Mouse (Mus musculus) heart, postnatal 0 days (tissue): ENCODE measurements around the gene Chst5. TPM values are rescaled to one million over a fixed set of nuclear protein-coding genes. Genes with fewer than 3 reads are reported as not detected.

Experiments
- ATAC-seq: fragments of 200-750 bp; cut with Nextera tagmentation; 2 replicates; pipeline ENCODE4 v1.8.0; 2017; ENCODE audit warnings: low read depth, moderate number of reproducible peaks, moderate library complexity; ENCODE audit not compliant: insufficient read depth
- DNase-seq: peaks from one replicate; pipeline ENCODE4 v3.0.0-alpha.2; 2016; ENCODE audit warnings: low spot score
- H3K27ac ChIP-seq: fragments of 300-500 bp; sonication (generic); 2 replicates; pipeline ENCODE4 v1.5.1; 2014; ENCODE audit warnings: low read depth, mild to moderate bottlenecking
- H3K27me3 ChIP-seq: fragments of 300-500 bp; sonication (generic); 2 replicates; pipeline ENCODE4 v1.6.1; 2014; ENCODE audit warnings: low read length, mixed read lengths; ENCODE audit not compliant: control insufficient read depth, insufficient read depth
- H3K36me3 ChIP-seq: fragments of 300-500 bp; sonication (generic); replicated peaks from 2 replicates; pipeline ENCODE4 v1.6.1; 2014; ENCODE audit warnings: low read length, mixed read lengths; ENCODE audit not compliant: control insufficient read depth, insufficient read depth
- H3K4me1 ChIP-seq: fragments of 300-500 bp; sonication (generic); 2 replicates; pipeline ENCODE4 v1.6.1; 2014; ENCODE audit warnings: antibody characterized with exemption; ENCODE audit not compliant: control insufficient read depth, insufficient read depth
- H3K4me2 ChIP-seq: fragments of 300-500 bp; sonication (generic); 2 replicates; pipeline ENCODE4 v1.6.1; 2014; ENCODE audit warnings: low read depth, mild to moderate bottlenecking, low read length, moderate library complexity
- H3K4me3 ChIP-seq: fragments of 300-500 bp; sonication (generic); 2 replicates; pipeline ENCODE4 v1.5.1; 2014; ENCODE audit warnings: low read depth, low read length
- H3K9ac ChIP-seq: fragments of 300-500 bp; sonication (generic); replicated peaks from 2 replicates; pipeline ENCODE4 v1.6.1; 2014; ENCODE audit warnings: low read depth, low read length, mixed read lengths
- H3K9me3 ChIP-seq: fragments of 300-500 bp; sonication (generic); replicated peaks from 2 replicates; pipeline ENCODE4 v1.6.1; 2016; ENCODE audit warnings: low read length; ENCODE audit not compliant: control insufficient read depth
- CTCF ChIP-seq: IDR thresholded peaks from 2 replicates; pipeline ENCODE4 v1.5.1; 2016; ENCODE audit warnings: antibody characterized with exemption, control low read depth, low read depth
- EP300 ChIP-seq: IDR thresholded peaks from 2 replicates; pipeline ENCODE4 v1.6.1; 2016; ENCODE audit warnings: antibody characterized with exemption, low read depth
- WGBS: fragments of 180-500 bp; shearing (Covaris S2); extraction: QIAGEN DNeasy Blood & Tissue Kit; methylation state at CpG from one replicate; pipeline ENCODE4 v1.1.7; 2014; 5-methylcytosine and 5-hydroxymethylcytosine counted together
- polyA plus RNA-seq: library from polyadenylated mRNA; unstranded; fragments of >200 nt; fragmentation: Nextera tagmentation; extraction: Ambion mirVana; gene quantifications from 2 replicates; pipeline ENCODE4 v1.2.1, GENCODE M21; 2015
- total RNA-seq: library from RNA; depleted of rRNA; stranded (reverse); fragments of >200 nt; gene quantifications from 2 replicates; pipeline ENCODE4 v1.2.3, GENCODE M21; 2014; ENCODE audit warnings: low replicate concordance

Gene Chst5
- total and polyA plus RNA-seq, 2 experiments from 2014 or later: not detected

- DNase-seq (peak; percentile 62), ATAC-seq (peak; percentile 45; the same call in 1 of the 2 replicates)
- WGBS: 0% methylated on average over 2 of the region's 2 CpGs
- Histone ChIP-seq H3K4me1 (no peaks in the 10 kb centered on the region), H3K36me3 (no peaks in the 10 kb centered on the region), H3K4me3 (no peak overlapping the region), H3K9me3 (0 out of 2 replicates have a peak, but pooled peaks cover 3% of the 10 kb centered on the region), H3K9ac (no peak overlapping the region), H3K4me2 (no peak overlapping the region), H3K27ac (no peak overlapping the region), H3K27me3 (no peaks in the 10 kb centered on the region)
- TF ChIP-seq CTCF (peak; percentile 84), EP300 (no peak)
These were observed 28.7 kb downstream of the Chst5 start for GRCm38 (mm10) chr8:111881591-111881990.

- no peak for DNase-seq
- no peak overlapping the region for H3K27ac ChIP-seq
These were observed 32.5 kb downstream of the Chst5 start for GRCm38 (mm10) chr8:111877711-111878110.

GRCm38 (mm10) chr8:111876355-111876948 lies 33.8 kb downstream of the Chst5 start, which contains the start of gene Tmem170:
Gene Tmem170 (minus strand): TSS chr8:111876750.
- H3K9ac ChIP-seq: peak within 1 kb of the TSS; percentile 78
- peak within 1 kb of the TSS; percentile 97 for H3K4me2 ChIP-seq
- peak within 1 kb of the TSS; percentile 81 for H3K27ac ChIP-seq
- H3K9me3 ChIP-seq: 0 out of 2 replicates have a peak, but pooled peaks cover 3% of the 10 kb centered on the region
- DNase-seq: peak; percentile 97
- peak; percentile 99 for ATAC-seq
- no peaks in the 10 kb centered on the region for H3K4me1 ChIP-seq
- peak within 1 kb of the TSS; percentile 96 for H3K4me3 ChIP-seq
- H3K27me3 ChIP-seq: no peaks in the 10 kb centered on the region
- under 1% methylated on average over 41 of the region's 53 CpGs for WGBS
- no peaks in the 10 kb centered on the region for H3K36me3 ChIP-seq
- TF ChIP-seq EP300 (no peak), CTCF (peak; percentile 98)

More at GRCm38 (mm10) chr8:111877711-111878110, 32.5 kb downstream of the Chst5 start:
- TF ChIP-seq EP300 (no peak), CTCF (no peak)
- Histone ChIP-seq H3K4me1 (no peaks in the 10 kb centered on the region), H3K9me3 (0 out of 2 replicates have a peak, but pooled peaks cover 3% of the 10 kb centered on the region), H3K36me3 (no peaks in the 10 kb centered on the region), H3K4me2 (no peak overlapping the region), H3K4me3 (no peak overlapping the region), H3K27me3 (no peaks in the 10 kb centered on the region), H3K9ac (no peak overlapping the region)
- ATAC-seq: no peak
- WGBS: 72% methylated on average over 9 of the region's 9 CpGs

- WGBS: 22% methylated on average over 9 of the region's 9 CpGs
- DNase-seq (no peak), ATAC-seq (no peak)
- peak overlapping the region; percentile 78 for H3K9ac ChIP-seq
- H3K4me1 ChIP-seq: no peaks in the 10 kb centered on the region
- peak overlapping the region; percentile 96 for H3K4me3 ChIP-seq
- H3K27ac ChIP-seq: peak overlapping the region; percentile 81
- H3K27me3 ChIP-seq: no peaks in the 10 kb centered on the region
- H3K9me3 ChIP-seq: 0 out of 2 replicates have a peak, but pooled peaks cover 3% of the 10 kb centered on the region
- H3K4me2 ChIP-seq: peak overlapping the region; percentile 97
- TF ChIP-seq CTCF (no peak), EP300 (no peak)
- no peaks in the 10 kb centered on the region for H3K36me3 ChIP-seq
These were observed 34.5 kb downstream of the Chst5 start for GRCm38 (mm10) chr8:111875758-111876157.

- H3K27ac ChIP-seq: no peak overlapping the region
- TF ChIP-seq EP300 (no peak), CTCF (no peak)
- H3K36me3 ChIP-seq: 0 out of 2 replicates have a peak, but pooled peaks cover 5% of the 10 kb centered on the region
- H3K4me3 ChIP-seq: no peak overlapping the region
- no peak overlapping the region for H3K9ac ChIP-seq
- ATAC-seq: no peak
- no peaks in the 10 kb centered on the region for H3K27me3 ChIP-seq
- no peaks in the 10 kb centered on the region for H3K4me1 ChIP-seq
- H3K4me2 ChIP-seq: no peak overlapping the region
- DNase-seq: no peak
- WGBS: 81% methylated on average over 3 of the region's 3 CpGs
- no peaks in the 10 kb centered on the region for H3K9me3 ChIP-seq
These were observed 39.0 kb downstream of the Chst5 start for GRCm38 (mm10) chr8:111871278-111871677.
